ENCODE assay signal across 18 mouse cellular contexts in genomic region chr14:49210215-49210614, GRCm38 (mm10). TPM values are rescaled to one million over a fixed set of nuclear protein-coding genes. Genes with fewer than 3 reads are reported as not detected.
"Had no signal": no experiment of that assay in that cellular context is flagged by ENCODE, and none has a peak within 500 bp of the region (broad histone marks: within the 10 kb centered on the region; RNA-seq: fewer than 3 reads in every experiment).

No protein-coding gene starts in this region.

RNA-seq across cellular contexts. Expression of gene ccdc198, which starts 35.1 kb away (rescaled TPM):
- total RNA-seq: heart, postnatal 10 days; heart, postnatal 14 days; heart, postnatal 25 days; heart, postnatal 36 days; heart, postnatal 4 days; hematopoietic stem cell, adult 5-6 weeks; hindbrain, postnatal 0 days; layer of hippocampus, adult 18-20 months; layer of hippocampus, adult 2 months; layer of hippocampus, adult 8-10 months; layer of hippocampus, postnatal 10 days; layer of hippocampus, postnatal 14 days; layer of hippocampus, postnatal 25 days; layer of hippocampus, postnatal 36 days; left cerebral cortex, adult 18-20 months; left cerebral cortex, adult 2 months; left cerebral cortex, adult 8-10 months had no signal
- polyA plus RNA-seq: hindbrain, embryonic 15.5 days had no signal
